Mouse (Mus musculus) G1E (cell line): Measurements from ENCODE around the gene Cbx7. TPM values are rescaled to one million over a fixed set of nuclear protein-coding genes. Genes with fewer than 3 reads are reported as not detected.

ENCODE experiments used
- ATAC-seq: 2 replicates; pipeline ENCODE4 v1.8.0; 2016; ENCODE audit warnings: mild to moderate bottlenecking; ENCODE audit not compliant: insufficient number of reproducible peaks, poor library complexity, low FRiP score, severe bottlenecking; ENCODE audit errors: extremely low read depth
- DNase-seq: peaks from one replicate; pipeline ENCODE4 v3.0.0; 2012; ENCODE audit warnings: low spot score
- H3K27me3 ChIP-seq: 2 replicates; pipeline ENCODE4 v1.6.1; 2012; ENCODE audit warnings: mild to moderate bottlenecking, low read length, inconsistent platforms; ENCODE audit not compliant: insufficient read depth
- H3K36me3 ChIP-seq: replicated peaks from 2 replicates; pipeline ENCODE3; 2012; ENCODE audit warnings: mild to moderate bottlenecking, inconsistent platforms
- H3K4me1 ChIP-seq: 2 replicates; pipeline ENCODE4 v1.6.1; 2012; ENCODE audit warnings: low read depth, low read length, inconsistent platforms, mixed read lengths; ENCODE audit not compliant: insufficient read depth
- H3K4me3 ChIP-seq: 2 replicates; pipeline ENCODE4 v1.5.1; 2012; ENCODE audit warnings: low read depth, mild to moderate bottlenecking, inconsistent platforms, low read length, moderate library complexity, mixed read lengths
- H3K9me3 ChIP-seq: replicated peaks from 2 replicates; pipeline ENCODE4 v1.6.1; 2012; ENCODE audit warnings: inconsistent platforms
- CTCF ChIP-seq: IDR thresholded peaks from 2 replicates; pipeline ENCODE4 v1.5.1; 2012; ENCODE audit warnings: low read depth, low read length, inconsistent platforms, mixed read lengths
- GATA1 ChIP-seq: IDR thresholded peaks from 2 replicates; pipeline ENCODE4 v1.6.1; 2012; ENCODE audit warnings: borderline replicate concordance, low read length, inconsistent platforms, mixed read lengths
- GATA2 ChIP-seq: IDR thresholded peaks from 2 replicates; pipeline ENCODE4 v1.6.1; 2012; ENCODE audit warnings: low read depth, low read length, inconsistent platforms, borderline replicate concordance
- POLR2AphosphoS5 ChIP-seq: IDR thresholded peaks from 2 replicates; pipeline ENCODE4 v1.6.1; 2012; ENCODE audit warnings: low read depth, low read length, inconsistent platforms; ENCODE audit not compliant: insufficient replicate concordance
- TAL1 ChIP-seq: conservative IDR thresholded peaks from 2 replicates; pipeline ENCODE4 v1.6.1; 2012; ENCODE audit warnings: low read depth, low read length, inconsistent platforms, mixed read lengths
- polyA plus RNA-seq: library from polyadenylated mRNA; stranded (reverse); fragments of >175 nt; gene quantifications from 2 replicates; pipeline ENCODE4 v1.2.3, GENCODE M21; 2012
- total RNA-seq, 2 experiments: library from RNA; stranded (forward) in 1 of 2; stranded (reverse) in 1 of 2; fragments of 200-1000 nt in 1 of 2; fragments of >200 nt in 1 of 2; fragmentation: Nextera tagmentation in 1 of 2; gene quantifications; 2 replicates each; pipeline ENCODE4 v1.2.3; 2014 to 2017

Gene Cbx7
- total and polyA plus RNA-seq, 3 experiments, result 2.7 to 9.5 (median 8.4) TPM

GRCm38 (mm10) chr15:80011194-80011593 lies 40.3 kb upstream of the Cbx7 start:
- no peak for ATAC-seq
- TF ChIP-seq POLR2AphosphoS5 (no peak), CTCF (no peak), GATA1 (no peak), GATA2 (no peak), TAL1 (no peak)
- no peaks in the 10 kb centered on the region for H3K36me3 ChIP-seq
- H3K27me3 ChIP-seq, result peaks cover 35% of the 10 kb centered on the region
- no peak for DNase-seq
- H3K9me3 ChIP-seq, result peaks cover 12% of the 10 kb centered on the region
- H3K4me1 ChIP-seq, result peaks cover 3% of the 10 kb centered on the region; the same call in 1 of the 2 replicates
- no peak overlapping the region for H3K4me3 ChIP-seq

DNA sequence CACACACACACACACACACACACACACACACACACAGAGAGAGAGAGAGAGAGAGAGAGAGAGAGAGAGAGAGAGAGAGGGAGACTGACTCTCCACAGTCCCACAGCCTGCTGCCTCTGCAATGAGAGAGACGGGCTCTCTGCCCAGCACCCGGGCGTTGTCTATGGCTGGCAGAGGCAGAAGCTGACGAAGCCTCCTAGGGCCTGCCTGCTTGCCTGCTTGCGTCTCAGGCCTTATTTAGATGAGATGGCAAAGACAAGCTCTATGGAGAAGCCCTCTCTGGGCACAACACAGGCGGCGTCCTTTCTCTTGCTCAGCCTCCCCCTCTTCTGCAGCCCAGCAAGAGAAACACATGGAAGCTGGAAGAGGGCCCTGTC lies 39.3 kb upstream of the Cbx7 start:
- Histone ChIP-seq H3K27me3 (peaks cover 36% of the 10 kb centered on the region), H3K9me3 (peaks cover 12% of the 10 kb centered on the region), H3K4me3 (no peak overlapping the region), H3K36me3 (no peaks in the 10 kb centered on the region), H3K4me1 (0 out of 2 replicates have a peak, but pooled peaks cover 2% of the 10 kb centered on the region)
- DNase-seq (no peak), ATAC-seq (no peak)
- TF ChIP-seq POLR2AphosphoS5, result no peak
- TF ChIP-seq CTCF, result no peak

- H3K4me3 ChIP-seq, result no peak overlapping the region
- H3K4me1 ChIP-seq, result no peaks in the 10 kb centered on the region
- no peak for TF ChIP-seq TAL1
Measured at GRCm38 (mm10) chr15:80009421-80010181, 38.7 kb upstream of the Cbx7 start.

DNA sequence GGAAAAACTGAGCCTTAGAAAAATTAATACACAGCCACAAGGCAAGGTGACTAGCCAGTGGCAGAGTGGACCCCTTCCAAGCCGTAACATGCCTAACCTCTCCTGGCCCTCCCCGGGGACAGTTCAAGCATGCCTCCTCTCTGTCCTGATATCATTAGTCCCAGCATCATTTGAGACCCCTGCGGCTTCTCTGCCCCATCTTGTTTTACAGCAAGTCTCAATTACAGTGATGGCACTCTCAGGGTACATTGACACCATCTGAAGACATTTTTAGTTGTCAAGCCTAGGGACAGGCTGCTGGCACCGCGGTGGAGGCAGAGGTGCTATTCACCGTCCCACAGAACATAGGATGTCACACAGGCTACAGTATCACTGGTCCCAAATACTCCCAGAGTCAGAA lies 37.5 kb upstream of the Cbx7 start:
- Histone ChIP-seq H3K36me3 (no peaks in the 10 kb centered on the region), H3K4me1 (no peaks in the 10 kb centered on the region), H3K27me3 (peaks cover 33% of the 10 kb centered on the region), H3K4me3 (no peak overlapping the region), H3K9me3 (peaks cover 9% of the 10 kb centered on the region)
- ATAC-seq (no peak), DNase-seq (no peak)
- TF ChIP-seq GATA2, result no peak
- no peak for TF ChIP-seq POLR2AphosphoS5
- no peak for TF ChIP-seq TAL1
- TF ChIP-seq CTCF, result no peak
- no peak for TF ChIP-seq GATA1

More at GRCm38 (mm10) chr15:80009421-80010181, 38.7 kb upstream of the Cbx7 start:
- Histone ChIP-seq H3K27me3 (peaks cover 35% of the 10 kb centered on the region), H3K36me3 (no peaks in the 10 kb centered on the region), H3K9me3 (peaks cover 12% of the 10 kb centered on the region)
- ATAC-seq, result no peak
- DNase-seq, result no peak

GRCm38 (mm10) chr15:80006156-80006555 lies 35.2 kb upstream of the Cbx7 start:
- TF ChIP-seq GATA2, result no peak
- no peak for TF ChIP-seq POLR2AphosphoS5
- no peak for TF ChIP-seq TAL1
- TF ChIP-seq CTCF, result no peak
- TF ChIP-seq GATA1, result no peak
- Histone ChIP-seq H3K4me3 (no peak overlapping the region), H3K4me1 (no peaks in the 10 kb centered on the region), H3K27me3 (peaks cover 29% of the 10 kb centered on the region), H3K36me3 (no peaks in the 10 kb centered on the region), H3K9me3 (no peaks in the 10 kb centered on the region)
- DNase-seq (no peak), ATAC-seq (no peak)

DNA sequence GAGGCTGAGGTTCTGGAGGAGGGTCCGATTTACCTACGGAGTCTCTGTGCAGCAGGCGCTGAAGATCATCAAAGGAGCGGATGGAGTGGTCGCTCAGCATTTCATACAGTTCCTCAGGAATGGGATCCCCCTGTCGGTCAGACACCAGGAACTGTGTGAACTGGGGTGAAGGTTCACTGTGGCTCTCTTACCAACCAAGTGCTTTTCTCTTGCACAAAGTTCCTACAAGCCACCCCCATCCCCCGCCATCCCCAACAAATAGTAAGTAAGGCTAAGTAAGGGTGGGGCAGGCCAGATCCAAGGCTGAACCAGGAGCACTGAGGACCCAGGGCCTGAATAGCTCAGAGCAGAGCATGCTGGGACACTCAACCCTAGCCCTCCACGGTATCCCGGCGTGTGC lies 34.5 kb upstream of the Cbx7 start:
- TF ChIP-seq GATA2 (no peak), TAL1 (no peak), POLR2AphosphoS5 (no peak), CTCF (no peak), GATA1 (no peak)
- no peak for DNase-seq
- Histone ChIP-seq H3K9me3 (no peaks in the 10 kb centered on the region), H3K36me3 (no peaks in the 10 kb centered on the region), H3K4me1 (peaks cover 4% of the 10 kb centered on the region), H3K4me3 (no peak overlapping the region), H3K27me3 (peaks cover 29% of the 10 kb centered on the region)
- ATAC-seq, result no peak
